Mouse (Mus musculus): ENCODE data around the gene Acvr1b. TPM values are rescaled to one million over a fixed set of nuclear protein-coding genes. Genes with fewer than 3 reads are reported as not detected.

The Acvr1b gene
- polyA plus RNA-seq, 1 experiment from 2014 or later = 17.4 TPM

DNA sequence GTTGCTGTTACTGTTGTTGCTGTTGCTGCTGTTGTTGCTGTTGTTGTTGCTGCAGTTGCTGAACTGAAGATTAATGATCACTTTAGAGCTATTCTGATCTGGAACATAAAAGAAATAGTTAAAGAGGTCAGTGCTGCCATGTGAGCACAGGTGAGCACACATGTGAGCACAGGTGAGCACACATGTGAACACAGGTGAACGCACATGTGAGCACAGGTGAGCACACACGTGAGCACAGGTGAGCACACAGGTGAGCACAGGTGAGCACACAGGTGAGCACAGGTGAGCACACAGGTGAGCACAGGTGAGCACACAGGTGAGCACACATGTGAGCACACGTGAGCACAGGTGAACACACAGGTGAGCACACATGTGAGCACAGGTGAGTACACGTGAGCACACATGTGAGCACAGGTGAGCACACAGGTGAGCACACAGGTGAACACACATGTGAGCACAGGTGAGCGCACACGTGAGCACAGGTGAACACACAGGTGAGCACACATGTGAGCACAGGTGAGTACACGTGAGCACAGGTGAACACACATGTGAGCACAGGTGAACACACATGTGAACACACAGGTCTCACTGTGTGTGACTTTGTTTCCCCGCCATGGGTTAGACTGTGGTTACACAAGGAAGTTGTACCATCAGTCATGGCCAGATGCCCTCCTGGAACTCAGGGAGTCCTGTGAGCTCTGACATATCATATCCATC lies 22.4 kb downstream of the Acvr1b start:
- peak; percentile 53 for DNase-seq (ENCODE audit: low spot score)
- peaks cover 27% of the 10 kb centered on the region for H3K36me3 ChIP-seq (ENCODE audit: control insufficient read depth, insufficient read depth, low read length)
- H3K9ac ChIP-seq (ENCODE audit: low read length) = no peak overlapping the region
- no peaks in the 10 kb centered on the region for H3K27me3 ChIP-seq (ENCODE audit: control insufficient read depth, insufficient read depth, low read length)
- no peak overlapping the region for H3K4me3 ChIP-seq (ENCODE audit: low read depth, low read length)
- no peak overlapping the region for H3K4me2 ChIP-seq (ENCODE audit: low read depth)
- no peak for ATAC-seq (ENCODE audit: insufficient read depth, low FRiP score, low TSS enrichment)
- no peaks in the 10 kb centered on the region for H3K9me3 ChIP-seq (ENCODE audit: control insufficient read depth, low read length)
- H3K4me1 ChIP-seq (ENCODE audit: control insufficient read depth, insufficient read depth, low read length) = peaks cover 9% of the 10 kb centered on the region
- WGBS = 94% methylated on average over 8 of the region's 8 CpGs
- no peak overlapping the region for H3K27ac ChIP-seq (ENCODE audit: low read depth, low read length)

DNA sequence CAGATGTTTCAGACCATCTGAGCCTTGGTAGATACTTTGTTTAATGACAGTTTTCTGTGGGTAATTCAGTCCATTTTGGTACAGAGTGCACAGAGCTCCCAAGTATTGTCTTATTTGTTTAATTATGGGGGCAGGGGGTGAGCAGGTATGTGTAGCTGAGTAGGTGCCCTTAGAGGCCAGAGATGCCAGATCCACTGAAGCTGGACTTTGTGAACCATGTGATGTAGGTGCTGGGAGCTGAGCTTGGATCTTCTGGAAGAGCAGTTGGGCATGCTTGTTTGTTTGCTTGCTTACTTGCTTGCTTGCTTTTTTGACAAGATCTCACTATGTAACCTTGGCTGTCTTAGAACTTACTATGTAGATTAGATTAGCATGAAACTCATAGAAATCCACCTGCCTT lies 23.1 kb downstream of the Acvr1b start:
- Histone ChIP-seq H3K4me3 (ENCODE audit: low read depth, low read length) (no peak overlapping the region), H3K4me2 (ENCODE audit: low read depth) (no peak overlapping the region), H3K9ac (ENCODE audit: low read length) (no peak overlapping the region), H3K27ac (ENCODE audit: low read depth, low read length) (no peak overlapping the region), H3K4me1 (ENCODE audit: control insufficient read depth, insufficient read depth, low read length) (peaks cover 3% of the 10 kb centered on the region; the same call in 1 of the 2 replicates), H3K27me3 (ENCODE audit: control insufficient read depth, insufficient read depth, low read length) (no peaks in the 10 kb centered on the region), H3K36me3 (ENCODE audit: control insufficient read depth, insufficient read depth, low read length) (peaks cover 31% of the 10 kb centered on the region), H3K9me3 (ENCODE audit: control insufficient read depth, low read length) (no peaks in the 10 kb centered on the region)
- ATAC-seq (ENCODE audit: insufficient read depth, low FRiP score, low TSS enrichment) = no peak
- no peak for DNase-seq (ENCODE audit: low spot score)

GRCm38 (mm10) chr15:101197497-101198179 lies 23.8 kb downstream of the Acvr1b start:
- no peaks in the 10 kb centered on the region for H3K27me3 ChIP-seq (ENCODE audit: control insufficient read depth, insufficient read depth, low read length)
- H3K36me3 ChIP-seq (ENCODE audit: control insufficient read depth, insufficient read depth, low read length) = peaks cover 36% of the 10 kb centered on the region
- H3K4me3 ChIP-seq (ENCODE audit: low read depth, low read length) = no peak overlapping the region
- no peaks in the 10 kb centered on the region for H3K9me3 ChIP-seq (ENCODE audit: control insufficient read depth, low read length)
- 87% methylated on average over 15 of the region's 15 CpGs for WGBS
- H3K9ac ChIP-seq (ENCODE audit: low read length) = no peak overlapping the region
- H3K4me1 ChIP-seq (ENCODE audit: control insufficient read depth, insufficient read depth, low read length) = no peaks in the 10 kb centered on the region
- DNase-seq (ENCODE audit: low spot score) = no peak
- ATAC-seq (ENCODE audit: insufficient read depth, low FRiP score, low TSS enrichment) = no peak; the same call in 1 of the 2 replicates
- no peak overlapping the region for H3K4me2 ChIP-seq (ENCODE audit: low read depth)
- no peak overlapping the region for H3K27ac ChIP-seq (ENCODE audit: low read depth, low read length)

- no peak overlapping the region for H3K9ac ChIP-seq (ENCODE audit: low read length)
- no peak overlapping the region for H3K27ac ChIP-seq (ENCODE audit: low read depth, low read length)
- H3K27me3 ChIP-seq (ENCODE audit: control insufficient read depth, insufficient read depth, low read length) = no peaks in the 10 kb centered on the region
- DNase-seq (ENCODE audit: low spot score) = peak; percentile 68
- no peaks in the 10 kb centered on the region for H3K9me3 ChIP-seq (ENCODE audit: control insufficient read depth, low read length)
- H3K36me3 ChIP-seq (ENCODE audit: control insufficient read depth, insufficient read depth, low read length) = peaks cover 36% of the 10 kb centered on the region
- 27% methylated on average over 3 of the region's 3 CpGs for WGBS
- H3K4me3 ChIP-seq (ENCODE audit: low read depth, low read length) = no peak overlapping the region
- no peak overlapping the region for H3K4me2 ChIP-seq (ENCODE audit: low read depth)
- no peak for ATAC-seq (ENCODE audit: insufficient read depth, low FRiP score, low TSS enrichment)
- no peaks in the 10 kb centered on the region for H3K4me1 ChIP-seq (ENCODE audit: control insufficient read depth, insufficient read depth, low read length)
Observed at GRCm38 (mm10) chr15:101198218-101198617, 24.4 kb downstream of the Acvr1b start.

DNA sequence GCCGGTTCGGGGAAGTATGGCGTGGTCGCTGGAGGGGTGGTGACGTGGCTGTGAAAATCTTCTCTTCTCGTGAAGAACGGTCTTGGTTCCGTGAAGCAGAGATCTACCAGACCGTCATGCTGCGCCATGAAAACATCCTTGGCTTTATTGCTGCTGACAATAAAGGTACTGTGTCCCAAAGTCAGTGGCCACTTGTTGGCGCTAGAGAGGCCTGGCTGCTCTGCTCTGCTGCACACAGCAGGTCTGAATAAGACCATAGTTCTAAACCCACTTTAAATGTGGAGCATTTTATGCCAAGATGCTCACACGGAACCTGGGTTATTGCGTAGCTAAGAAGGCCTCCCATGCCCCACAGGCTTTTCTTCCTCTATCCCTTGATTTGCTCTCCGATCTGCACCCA lies 25.0 kb downstream of the Acvr1b start:
- Histone ChIP-seq H3K9ac (ENCODE audit: low read length) (no peak overlapping the region), H3K4me1 (ENCODE audit: control insufficient read depth, insufficient read depth, low read length) (no peaks in the 10 kb centered on the region), H3K27me3 (ENCODE audit: control insufficient read depth, insufficient read depth, low read length) (no peaks in the 10 kb centered on the region), H3K9me3 (ENCODE audit: control insufficient read depth, low read length) (no peaks in the 10 kb centered on the region), H3K36me3 (ENCODE audit: control insufficient read depth, insufficient read depth, low read length) (peaks cover 34% of the 10 kb centered on the region), H3K27ac (ENCODE audit: low read depth, low read length) (no peak overlapping the region), H3K4me3 (ENCODE audit: low read depth, low read length) (no peak overlapping the region), H3K4me2 (ENCODE audit: low read depth) (no peak overlapping the region)
- ATAC-seq (ENCODE audit: insufficient read depth, low FRiP score, low TSS enrichment) (no peak), DNase-seq (ENCODE audit: low spot score) (no peak)
- 88% methylated on average over 14 of the region's 14 CpGs for WGBS

DNA sequence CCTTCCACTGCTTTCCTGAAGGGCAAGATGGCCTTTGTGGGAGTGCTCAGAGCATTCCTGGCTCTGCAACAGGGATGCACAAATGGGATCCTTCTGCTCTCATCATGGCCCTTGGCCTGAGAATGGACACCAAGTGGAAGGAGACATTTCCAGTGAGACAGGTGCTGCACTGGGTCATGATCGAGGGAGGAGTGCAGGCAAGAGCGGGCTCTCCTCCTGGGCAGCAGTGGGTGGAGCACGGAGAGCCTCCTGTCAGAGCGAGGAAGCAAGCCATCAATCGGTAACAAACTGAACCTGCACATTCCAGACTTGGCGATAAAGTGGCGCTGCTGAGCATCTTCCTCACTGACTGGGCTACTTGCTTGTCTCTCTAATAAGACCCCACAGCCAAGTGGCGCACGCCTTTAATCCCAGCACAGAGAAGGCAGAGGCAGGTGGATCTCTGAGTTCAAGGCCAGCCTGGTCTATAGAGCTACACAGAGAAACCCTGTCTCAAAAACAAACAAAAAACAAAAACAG lies 27.0 kb downstream of the Acvr1b start:
- no peaks in the 10 kb centered on the region for H3K27me3 ChIP-seq (ENCODE audit: control insufficient read depth, insufficient read depth, low read length)
- H3K9me3 ChIP-seq (ENCODE audit: control insufficient read depth, low read length) = no peaks in the 10 kb centered on the region
- H3K36me3 ChIP-seq (ENCODE audit: control insufficient read depth, insufficient read depth, low read length) = peaks cover 32% of the 10 kb centered on the region
- H3K27ac ChIP-seq (ENCODE audit: low read depth, low read length) = no peak overlapping the region
- ATAC-seq (ENCODE audit: insufficient read depth, low FRiP score, low TSS enrichment) = no peak
- no peaks in the 10 kb centered on the region for H3K4me1 ChIP-seq (ENCODE audit: control insufficient read depth, insufficient read depth, low read length)
- no peak overlapping the region for H3K4me2 ChIP-seq (ENCODE audit: low read depth)
- H3K9ac ChIP-seq (ENCODE audit: low read length) = no peak overlapping the region
- no peak for DNase-seq (ENCODE audit: low spot score)
- no peak overlapping the region for H3K4me3 ChIP-seq (ENCODE audit: low read depth, low read length)
- 96% methylated on average over 9 of the region's 9 CpGs for WGBS

DNA sequence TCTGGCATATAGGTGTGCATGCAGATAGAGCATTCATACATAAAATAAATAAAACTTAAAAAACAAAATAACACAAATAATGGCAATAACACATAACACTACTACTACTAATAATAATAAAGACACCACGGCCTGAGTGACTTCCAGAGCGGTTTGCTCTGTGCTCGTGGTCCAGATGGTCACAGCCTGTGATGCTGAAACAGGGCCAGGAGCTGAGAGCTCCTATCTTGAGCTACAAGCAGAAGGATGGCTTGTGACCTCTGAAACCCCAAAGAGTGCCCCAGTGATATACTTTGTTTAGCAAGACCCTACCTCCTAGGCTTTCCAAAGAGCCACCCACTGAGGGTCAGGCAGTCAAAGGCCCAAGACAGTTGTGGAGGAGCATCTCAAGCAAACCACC lies 27.5 kb downstream of the Acvr1b start:
- Histone ChIP-seq H3K9ac (ENCODE audit: low read length) (no peak overlapping the region), H3K4me3 (ENCODE audit: low read depth, low read length) (no peak overlapping the region), H3K27me3 (ENCODE audit: control insufficient read depth, insufficient read depth, low read length) (no peaks in the 10 kb centered on the region), H3K27ac (ENCODE audit: low read depth, low read length) (no peak overlapping the region), H3K36me3 (ENCODE audit: control insufficient read depth, insufficient read depth, low read length) (peaks cover 29% of the 10 kb centered on the region), H3K4me1 (ENCODE audit: control insufficient read depth, insufficient read depth, low read length) (no peaks in the 10 kb centered on the region), H3K4me2 (ENCODE audit: low read depth) (no peak overlapping the region), H3K9me3 (ENCODE audit: control insufficient read depth, low read length) (no peaks in the 10 kb centered on the region)
- DNase-seq (ENCODE audit: low spot score) = no peak
- 92% methylated on average over 3 of the region's 3 CpGs for WGBS
- ATAC-seq (ENCODE audit: insufficient read depth, low FRiP score, low TSS enrichment) = no peak

DNA sequence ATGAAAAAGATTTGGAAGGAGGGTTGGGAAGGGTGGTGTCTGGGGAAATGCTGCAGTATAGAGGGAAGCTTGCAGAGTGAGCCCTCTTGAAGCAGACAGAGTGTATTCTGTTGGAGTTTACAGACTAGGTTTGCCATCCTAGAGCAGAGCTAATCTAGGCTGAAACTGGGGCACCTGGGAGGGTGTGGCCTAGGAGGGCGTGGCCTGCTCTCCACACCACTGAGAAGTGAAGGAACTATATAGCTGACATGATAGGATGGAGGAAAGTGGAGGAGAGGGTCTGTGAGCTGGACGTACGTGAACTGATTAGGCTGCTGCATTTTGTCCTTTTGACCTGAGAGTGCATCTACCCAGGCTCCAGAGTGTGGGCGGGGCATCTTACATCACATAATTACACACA lies 29.8 kb downstream of the Acvr1b start:
- Histone ChIP-seq H3K9ac (ENCODE audit: low read length) (no peak overlapping the region), H3K4me2 (ENCODE audit: low read depth) (no peak overlapping the region), H3K9me3 (ENCODE audit: control insufficient read depth, low read length) (no peaks in the 10 kb centered on the region), H3K27ac (ENCODE audit: low read depth, low read length) (no peak overlapping the region), H3K36me3 (ENCODE audit: control insufficient read depth, insufficient read depth, low read length) (peaks cover 32% of the 10 kb centered on the region), H3K4me1 (ENCODE audit: control insufficient read depth, insufficient read depth, low read length) (no peaks in the 10 kb centered on the region), H3K27me3 (ENCODE audit: control insufficient read depth, insufficient read depth, low read length) (no peaks in the 10 kb centered on the region), H3K4me3 (ENCODE audit: low read depth, low read length) (no peak overlapping the region)
- 85% methylated on average over 4 of the region's 4 CpGs for WGBS
- DNase-seq (ENCODE audit: low spot score) (no peak), ATAC-seq (ENCODE audit: insufficient read depth, low FRiP score, low TSS enrichment) (no peak)

DNA sequence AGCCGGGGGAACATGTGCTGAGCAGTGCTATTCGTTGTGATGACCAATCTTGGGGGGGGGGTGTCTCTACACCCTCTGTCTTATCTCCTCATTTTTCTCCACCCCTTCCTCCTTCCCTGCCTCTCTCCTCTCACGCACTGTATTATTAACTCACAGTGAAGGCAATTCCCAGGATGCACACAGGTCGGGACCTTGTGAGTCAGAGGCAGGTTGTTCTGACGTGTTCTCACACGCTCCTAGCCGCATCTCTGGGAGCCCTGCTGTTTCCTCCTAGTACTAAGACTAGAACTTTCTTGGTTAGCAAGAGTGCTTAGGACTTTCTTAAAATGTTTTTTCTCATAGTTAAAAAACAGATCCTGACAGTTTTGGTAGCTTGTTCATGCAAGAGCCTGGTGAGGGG lies 30.9 kb downstream of the Acvr1b start:
- no peak overlapping the region for H3K27ac ChIP-seq (ENCODE audit: low read depth, low read length)
- H3K4me1 ChIP-seq (ENCODE audit: control insufficient read depth, insufficient read depth, low read length) = no peaks in the 10 kb centered on the region
- H3K9ac ChIP-seq (ENCODE audit: low read length) = no peak overlapping the region
- H3K4me3 ChIP-seq (ENCODE audit: low read depth, low read length) = no peak overlapping the region
- H3K27me3 ChIP-seq (ENCODE audit: control insufficient read depth, insufficient read depth, low read length) = no peaks in the 10 kb centered on the region
- DNase-seq (ENCODE audit: low spot score) (no peak), ATAC-seq (ENCODE audit: insufficient read depth, low FRiP score, low TSS enrichment) (no peak)
- no peaks in the 10 kb centered on the region for H3K9me3 ChIP-seq (ENCODE audit: control insufficient read depth, low read length)
- peaks cover 36% of the 10 kb centered on the region for H3K36me3 ChIP-seq (ENCODE audit: control insufficient read depth, insufficient read depth, low read length)
- 90% methylated on average over 7 of the region's 7 CpGs for WGBS
- no peak overlapping the region for H3K4me2 ChIP-seq (ENCODE audit: low read depth)
